Mouse (Mus musculus): ENCODE data around the gene Anapc2.

DNA sequence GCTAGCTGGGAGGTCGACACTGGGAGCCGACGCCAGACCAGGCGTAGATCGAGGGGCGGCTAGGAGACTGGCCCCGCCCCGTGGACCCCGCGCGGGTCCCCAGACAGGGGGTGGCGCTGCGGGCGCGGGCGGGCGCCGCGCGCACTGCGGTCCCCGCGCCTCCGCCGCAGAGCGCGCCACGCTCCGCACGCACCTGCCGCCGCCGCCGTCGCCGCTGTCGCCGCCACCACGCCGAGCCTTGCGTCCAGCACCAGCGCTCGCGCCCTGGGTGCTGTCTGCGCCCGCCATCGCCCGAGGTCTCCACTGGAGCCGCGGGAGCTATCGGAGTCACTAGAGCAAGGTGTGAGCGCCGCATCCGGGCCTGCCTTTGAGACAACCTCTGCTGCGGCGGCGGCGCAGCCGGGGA is 30.2 kb upstream of the Anapc2 start, which contains the start of the genes Rnf208 and Cysrt1:
- TF ChIP-seq GATA1 (IDR thresholded peaks at IDR 0.05; ENCODE audit: low read length) = no peak
- TF ChIP-seq TAL1 (IDR thresholded peaks at IDR 0.05; ENCODE audit: low read length) = no peak

Measured in erythroblast, embryonic 14.5 days (primary cell).